Mouse (Mus musculus) liver, postnatal 0 days (tissue): ENCODE results near the gene Etv3. TPM values are rescaled to one million over a fixed set of nuclear protein-coding genes. Genes with fewer than 3 reads are reported as not detected.

Source experiments
- ATAC-seq: fragments of 200-750 bp; cut with Nextera tagmentation; 2 replicates; pipeline ENCODE4 v1.8.0; 2017; ENCODE audit warnings: mild to moderate bottlenecking, moderate library complexity
- DNase-seq: peaks from one replicate; pipeline ENCODE4 v3.0.0-alpha.2; 2016
- H3K27ac ChIP-seq: fragments of 300-500 bp; sonication (generic); 2 replicates; pipeline ENCODE4 v1.5.1; 2014; ENCODE audit warnings: antibody characterized with exemption, moderate library complexity, mild to moderate bottlenecking, low read depth
- H3K27me3 ChIP-seq: fragments of 300-500 bp; sonication (generic); 2 replicates; pipeline ENCODE4 v1.6.1; 2014; ENCODE audit warnings: low read length, control low read depth, mixed read lengths; ENCODE audit not compliant: insufficient read depth
- H3K36me3 ChIP-seq: fragments of 300-500 bp; sonication (generic); replicated peaks from 2 replicates; pipeline ENCODE4 v1.6.1; 2014; ENCODE audit warnings: mild to moderate bottlenecking, control low read depth, low read length, moderate library complexity, mixed read lengths; ENCODE audit not compliant: insufficient read depth
- H3K4me1 ChIP-seq: fragments of 300-500 bp; sonication (generic); 2 replicates; pipeline ENCODE4 v1.6.1; 2014; ENCODE audit warnings: antibody characterized with exemption, mild to moderate bottlenecking, control low read depth; ENCODE audit not compliant: insufficient read depth
- H3K4me2 ChIP-seq: fragments of 300-500 bp; sonication (generic); 2 replicates; pipeline ENCODE4 v1.6.1; 2014; ENCODE audit warnings: low read depth, mild to moderate bottlenecking, low read length, moderate library complexity, mixed read lengths
- H3K4me3 ChIP-seq: fragments of 300-500 bp; sonication (generic); 2 replicates; pipeline ENCODE4 v1.5.1; 2014; ENCODE audit warnings: low read depth, low read length
- H3K9ac ChIP-seq: fragments of 300-500 bp; sonication (generic); replicated peaks from 2 replicates; pipeline ENCODE4 v1.6.1; 2014; ENCODE audit warnings: mild to moderate bottlenecking, moderate library complexity
- H3K9me3 ChIP-seq: fragments of 300-500 bp; sonication (generic); 2 replicates; pipeline ENCODE4 v1.6.1; 2016; ENCODE audit warnings: mild to moderate bottlenecking, control low read depth, low read length, mixed read lengths
- CTCF ChIP-seq: sonication (generic); IDR thresholded peaks from 2 replicates; pipeline ENCODE4 v1.5.1; 2016; ENCODE audit warnings: antibody characterized with exemption, low read depth
- EP300 ChIP-seq: IDR thresholded peaks from 2 replicates; pipeline ENCODE4 v1.6.1; 2016; ENCODE audit warnings: antibody characterized with exemption, low read depth, mild to moderate bottlenecking
- WGBS: fragments of 180-500 bp; shearing (Covaris S2); extraction: QIAGEN DNeasy Blood & Tissue Kit; methylation state at CpG from one replicate; pipeline ENCODE4 v1.1.7; 2014; ENCODE audit not compliant: insufficient replicate concordance; 5-methylcytosine and 5-hydroxymethylcytosine counted together
- polyA plus RNA-seq: library from polyadenylated mRNA; unstranded; fragments of >200 nt; fragmentation: Nextera tagmentation; extraction: Ambion mirVana; gene quantifications from 2 replicates; pipeline ENCODE4 v1.2.1, GENCODE M21; 2015

The Etv3 gene
- polyA plus RNA-seq, 1 experiment from 2014 or later: 3.9 TPM

DNA sequence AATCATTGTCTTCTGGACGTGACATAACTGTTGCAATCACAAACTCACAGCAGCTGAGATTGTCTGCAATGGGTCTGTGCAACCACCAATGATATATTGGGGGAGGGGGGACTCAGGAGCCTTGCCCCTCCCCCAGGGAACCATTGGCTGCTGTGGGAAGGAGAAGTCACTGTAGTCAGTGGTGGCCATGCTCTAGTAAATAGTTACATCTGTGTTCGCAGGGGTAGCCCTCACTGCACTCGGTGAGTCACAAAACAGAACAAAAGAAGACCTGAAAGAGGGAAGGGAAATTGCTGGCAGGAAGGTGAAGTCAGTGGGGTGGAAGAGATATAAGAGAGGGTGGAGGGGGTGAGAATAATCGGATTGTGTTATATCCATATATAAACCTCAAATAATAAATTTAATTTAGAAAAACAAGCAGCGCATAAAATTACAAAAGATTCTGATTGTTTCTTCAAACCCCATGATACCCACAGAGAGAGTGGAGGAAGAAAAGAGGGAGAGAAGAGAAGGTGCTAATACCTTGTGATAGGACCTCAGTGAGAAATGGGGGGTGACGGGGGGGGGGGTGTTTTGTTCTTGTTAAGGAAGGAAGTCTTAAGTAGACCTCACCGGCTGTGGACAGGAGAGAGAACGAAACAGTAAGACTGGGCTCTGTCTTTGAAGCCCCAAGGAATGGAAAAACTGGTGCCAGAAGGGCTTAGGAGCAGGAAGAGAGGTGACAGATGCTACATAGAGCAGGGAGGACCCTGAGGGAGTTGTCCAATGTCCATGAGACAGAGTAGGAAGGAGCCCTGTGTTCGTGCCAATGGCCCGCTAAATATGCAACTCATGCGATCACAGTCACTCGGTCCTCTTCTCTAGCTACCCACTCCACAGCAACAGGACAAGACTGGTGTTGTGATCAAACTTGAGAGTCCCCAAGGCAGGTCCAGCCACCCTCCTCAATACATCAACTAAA is 18.5 kb upstream of the Etv3 start:
- ATAC-seq: no peak
- TF ChIP-seq EP300 (no peak), CTCF (no peak)
- Histone ChIP-seq H3K4me1 (peaks cover 15% of the 10 kb centered on the region), H3K9me3 (no peaks in the 10 kb centered on the region), H3K4me3 (no peak overlapping the region), H3K4me2 (no peak overlapping the region), H3K27ac (no peak overlapping the region), H3K27me3 (no peaks in the 10 kb centered on the region), H3K36me3 (no peaks in the 10 kb centered on the region), H3K9ac (no peak overlapping the region)
- WGBS: 49% methylated on average over 12 of the region's 12 CpGs
- no peak for DNase-seq

DNA sequence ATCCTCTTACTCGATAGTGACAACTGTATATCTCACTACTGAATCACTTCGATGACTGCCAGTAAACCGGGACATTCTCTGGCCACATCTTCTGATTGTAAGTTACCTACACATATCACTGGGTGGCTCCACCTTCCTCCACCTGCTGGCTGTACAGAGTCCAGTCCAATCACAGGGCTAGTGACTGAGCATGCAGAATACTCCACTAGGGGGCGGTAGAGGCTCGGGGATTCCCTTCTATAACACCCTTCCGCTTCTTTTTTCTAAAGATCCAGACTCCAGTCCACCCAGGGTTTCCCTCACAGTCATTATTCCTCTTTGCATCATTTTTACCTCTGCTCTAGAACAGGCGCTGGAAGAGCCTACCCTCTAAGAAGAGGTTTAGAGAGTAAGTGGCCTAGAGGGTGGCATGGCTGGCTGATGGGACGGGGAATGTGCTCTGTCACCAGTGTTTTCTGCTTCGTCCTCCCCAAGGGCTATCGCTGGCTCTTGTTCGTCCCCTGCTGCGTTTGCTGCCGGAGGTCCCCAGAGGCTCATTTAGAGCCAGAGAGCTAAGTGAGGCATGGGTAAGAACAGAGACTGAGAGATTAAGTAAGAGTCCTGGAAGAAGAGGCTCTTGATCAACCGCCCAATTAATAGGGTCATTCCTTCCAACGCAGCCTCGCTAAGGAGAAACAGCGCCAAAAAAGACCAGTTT is 16.9 kb upstream of the Etv3 start:
- 0 out of 2 replicates have a peak overlapping the region, but pooled peaks have one; percentile 21 for H3K9ac ChIP-seq
- ATAC-seq (peak; percentile 83), DNase-seq (peak; percentile 88)
- TF ChIP-seq EP300 (no peak), CTCF (peak; percentile 97)
- no peak overlapping the region for H3K4me3 ChIP-seq
- 32% methylated on average over 17 of the region's 17 CpGs for WGBS
- H3K9me3 ChIP-seq: no peaks in the 10 kb centered on the region
- 0 out of 2 replicates have a peak overlapping the region, but pooled peaks have one; percentile 29 for H3K27ac ChIP-seq
- peak overlapping the region; percentile 31; the same call in 1 of the 2 replicates for H3K4me2 ChIP-seq
- H3K27me3 ChIP-seq: no peaks in the 10 kb centered on the region
- peaks cover 25% of the 10 kb centered on the region for H3K4me1 ChIP-seq
- no peaks in the 10 kb centered on the region for H3K36me3 ChIP-seq

DNA sequence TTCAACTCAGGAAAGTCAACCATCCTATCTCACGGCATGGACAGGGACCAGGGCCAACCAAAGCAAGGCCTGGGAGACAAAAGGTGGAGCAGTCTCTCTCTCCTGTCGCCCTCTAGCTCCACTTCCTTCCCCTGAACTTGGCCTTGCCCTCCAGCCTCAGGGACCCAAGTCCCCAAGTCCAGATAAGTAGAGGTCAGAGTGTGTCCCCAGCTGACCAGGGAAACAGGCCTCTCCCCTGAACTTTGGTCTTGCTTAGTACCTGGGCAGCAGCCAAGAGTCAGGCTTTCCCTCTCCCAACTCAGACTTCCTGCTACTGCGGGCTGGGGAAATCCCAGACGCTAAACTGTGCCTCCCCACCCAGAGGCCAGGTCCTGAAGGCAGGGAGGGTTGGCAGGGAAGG is 16.1 kb upstream of the Etv3 start:
- peak; percentile 80 for ATAC-seq
- WGBS: 15% methylated on average over 4 of the region's 4 CpGs

DNA sequence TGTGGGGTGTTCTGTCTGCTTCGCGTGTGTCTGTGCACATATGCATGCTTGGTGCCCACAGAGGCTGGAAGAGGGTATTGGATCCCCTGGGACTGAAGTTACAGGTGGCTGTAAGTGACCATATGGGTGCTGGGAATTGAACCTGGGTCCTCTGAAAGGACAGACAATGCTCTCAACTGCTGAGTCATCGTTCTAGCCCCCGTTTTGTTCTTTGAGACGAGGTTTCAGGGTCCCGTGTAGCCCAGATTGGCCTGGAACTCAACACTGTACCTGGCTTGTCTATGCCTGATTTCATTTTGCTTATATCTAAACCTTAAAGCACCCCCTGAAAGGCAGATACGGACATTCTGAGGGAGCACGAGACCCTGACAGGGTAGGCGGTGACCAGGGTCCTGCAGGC is 14.4 kb upstream of the Etv3 start:
- WGBS: 77% methylated on average over 9 of the region's 9 CpGs
- DNase-seq (no peak), ATAC-seq (no peak)

More for the DNA sequence above, 16.1 kb upstream of the Etv3 start:
- Histone ChIP-seq H3K27me3 (no peaks in the 10 kb centered on the region), H3K4me1 (peaks cover 25% of the 10 kb centered on the region), H3K36me3 (no peaks in the 10 kb centered on the region), H3K9me3 (no peaks in the 10 kb centered on the region), H3K9ac (no peak overlapping the region), H3K4me3 (no peak overlapping the region), H3K4me2 (0 out of 2 replicates have a peak overlapping the region, but pooled peaks have one; percentile 16), H3K27ac (peak overlapping the region; percentile 41; the same call in 1 of the 2 replicates)
- TF ChIP-seq EP300: no peak
- no peak for TF ChIP-seq CTCF
- DNase-seq: peak; percentile 69

DNA sequence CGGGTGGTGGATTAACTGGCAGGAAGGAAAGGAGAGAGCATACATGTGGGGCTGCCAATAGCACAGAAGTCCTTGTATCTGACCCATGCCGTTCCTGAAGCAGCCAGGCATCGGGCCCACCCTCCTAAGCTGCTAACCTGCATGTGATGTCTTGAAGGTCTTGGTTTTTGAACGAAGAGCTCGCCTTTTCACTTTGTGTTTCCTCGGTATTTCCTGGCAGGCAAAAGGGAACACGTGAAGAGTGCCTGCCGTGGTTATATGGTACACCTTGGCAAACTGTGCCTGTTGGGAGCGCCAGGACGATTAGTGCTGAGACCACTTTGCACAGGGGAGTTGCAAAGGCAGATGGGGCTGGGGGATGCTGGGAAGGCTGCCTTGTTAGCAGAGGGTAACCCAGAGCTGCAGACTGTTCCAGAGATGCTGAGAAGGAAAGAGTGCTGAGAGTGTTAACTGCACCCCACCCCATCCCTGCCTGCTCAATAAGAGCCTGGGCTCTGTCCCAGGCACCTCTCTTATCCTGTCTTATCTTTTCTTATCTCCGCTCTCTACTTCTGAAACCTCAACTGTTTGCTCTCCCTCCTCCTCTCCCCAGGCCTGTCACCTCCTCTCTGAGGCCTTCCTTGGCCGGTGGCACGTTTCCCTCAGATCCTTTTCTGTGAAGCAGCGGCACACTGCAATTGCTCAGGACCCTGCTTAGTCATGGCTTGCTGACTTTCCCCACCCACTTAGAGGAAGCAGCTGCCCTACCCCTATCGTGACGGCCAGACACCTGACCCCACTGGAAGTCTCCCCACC is 13.0 kb upstream of the Etv3 start:
- WGBS: 28% methylated on average over 16 of the region's 16 CpGs
- H3K9ac ChIP-seq: no peak overlapping the region
- H3K9me3 ChIP-seq: no peaks in the 10 kb centered on the region
- ATAC-seq: no peak
- no peak overlapping the region for H3K4me3 ChIP-seq
- H3K27me3 ChIP-seq: no peaks in the 10 kb centered on the region
- no peak for DNase-seq
- no peak for TF ChIP-seq CTCF
- TF ChIP-seq EP300: no peak
- peaks cover 25% of the 10 kb centered on the region for H3K4me1 ChIP-seq
- H3K27ac ChIP-seq: no peak overlapping the region
- no peaks in the 10 kb centered on the region for H3K36me3 ChIP-seq
- H3K4me2 ChIP-seq: no peak overlapping the region

More for the DNA sequence above, 14.4 kb upstream of the Etv3 start:
- no peak overlapping the region for H3K9ac ChIP-seq
- no peaks in the 10 kb centered on the region for H3K27me3 ChIP-seq
- H3K4me3 ChIP-seq: no peak overlapping the region
- H3K36me3 ChIP-seq: no peaks in the 10 kb centered on the region
- no peak overlapping the region for H3K27ac ChIP-seq
- no peaks in the 10 kb centered on the region for H3K9me3 ChIP-seq
- no peak overlapping the region for H3K4me2 ChIP-seq
- no peak for TF ChIP-seq EP300
- no peak for TF ChIP-seq CTCF
- peaks cover 25% of the 10 kb centered on the region for H3K4me1 ChIP-seq
